ENCODE assay signal across 17 mouse cellular contexts in the genomic region with DNA sequence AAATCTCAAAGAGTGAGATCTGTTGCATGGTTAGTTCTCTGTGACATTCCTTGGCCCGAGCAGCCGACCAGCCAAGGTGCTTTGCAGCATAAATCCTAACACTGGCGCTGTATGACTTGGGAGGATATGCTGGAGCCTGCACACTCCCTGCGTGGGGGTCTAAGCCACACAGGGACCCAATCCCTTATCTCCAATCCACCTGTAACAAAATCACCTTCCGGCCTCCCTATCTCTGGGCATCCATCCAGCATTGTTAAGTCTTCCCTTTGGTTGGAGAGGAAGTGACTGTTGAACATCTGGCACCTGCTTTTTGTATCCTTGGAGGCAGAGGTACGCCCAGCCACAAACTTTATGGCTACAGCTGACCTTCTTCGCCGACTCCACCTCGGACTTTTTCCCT. TPM values are rescaled to one million over a fixed set of nuclear protein-coding genes. Genes with fewer than 3 reads are reported as not detected.
DNase-seq lines count a peak whose midpoint lies in the region; ATAC-seq and TF ChIP-seq lines count a peak whose summit lies in the region.
"Had no signal": no experiment of that assay in that cellular context is flagged by ENCODE, and none has a peak within 500 bp of the region (broad histone marks: within the 10 kb centered on the region; RNA-seq: fewer than 3 reads in every experiment).

No protein-coding gene starts in this region.

- 0 out of 2 replicates have a peak overlapping the region, but pooled peaks have one; percentile 11 for H3K4me2 ChIP-seq in heart, embryonic 14.5 days (ENCODE audit: low read length)
- no peak overlapping the region for H3K4me2 ChIP-seq in intestine, embryonic 16.5 days (ENCODE audit: low read depth, low read length)
- H3K4me2 ChIP-seq in midbrain, embryonic 11.5 days: no peak overlapping the region
- H3K4me2 ChIP-seq: embryonic facial prominence, embryonic 12.5 days had no signal

- H3K4me3 ChIP-seq in heart, embryonic 10.5 days: no peak overlapping the region
- H3K4me3 ChIP-seq in ES-Bruce4 (ENCODE audit: low read depth, low read length): no peak overlapping the region
- no peak overlapping the region for H3K4me3 ChIP-seq in heart, embryonic 14.5 days (ENCODE audit: control insufficient read depth in 1 of 2, insufficient read depth in 1 of 2, low read depth in 1 of 2, low read length in 2 of 2)
- H3K4me3 ChIP-seq in intestine, embryonic 16.5 days (ENCODE audit: low read length): no peak overlapping the region
- H3K4me3 ChIP-seq in midbrain, embryonic 11.5 days (ENCODE audit: low read depth, low read length): no peak overlapping the region
- H3K4me3 ChIP-seq: embryonic facial prominence, embryonic 12.5 days; left cerebral cortex, adult 2 months had no signal

- TF ChIP-seq POLR2A in ES-Bruce4 (IDR thresholded peaks at IDR 0.05; ENCODE audit: insufficient read depth, low read length): no peak

- ATAC-seq in heart, embryonic 14.5 days (ENCODE audit: insufficient number of reproducible peaks, insufficient read depth, low FRiP score, low read depth): peak; percentile 50
- ATAC-seq in intestine, embryonic 16.5 days: peak; percentile 81
- ATAC-seq in midbrain, embryonic 11.5 days (ENCODE audit: low FRiP score): no peak

- H3K27me3 ChIP-seq in heart, embryonic 10.5 days (ENCODE audit: insufficient read depth, poor library complexity, severe bottlenecking): no peaks in the 10 kb centered on the region
- H3K27me3 ChIP-seq in ES-Bruce4 (ENCODE audit: control insufficient read depth, insufficient read depth, low read length, poor library complexity, severe bottlenecking): no peaks in the 10 kb centered on the region
- no peaks in the 10 kb centered on the region for H3K27me3 ChIP-seq in heart, embryonic 14.5 days (ENCODE audit: control insufficient read depth, insufficient read depth, low read length)
- no peaks in the 10 kb centered on the region for H3K27me3 ChIP-seq in intestine, embryonic 16.5 days (replicated peaks; ENCODE audit: control insufficient read depth, insufficient read depth, low read length)
- H3K27me3 ChIP-seq in midbrain, embryonic 11.5 days (ENCODE audit: control insufficient read depth, insufficient read depth, low read length): no peaks in the 10 kb centered on the region
- H3K27me3 ChIP-seq: embryonic facial prominence, embryonic 12.5 days had no signal

- H3K9ac ChIP-seq in ES-Bruce4 (ENCODE audit: low read depth, poor library complexity, severe bottlenecking): no peak overlapping the region
- no peak overlapping the region for H3K9ac ChIP-seq in heart, embryonic 14.5 days (ENCODE audit: low read length)
- H3K9ac ChIP-seq in intestine, embryonic 16.5 days (ENCODE audit: low read depth, low read length): no peak overlapping the region
- H3K9ac ChIP-seq in midbrain, embryonic 11.5 days (ENCODE audit: low read length): no peak overlapping the region
- H3K9ac ChIP-seq: embryonic facial prominence, embryonic 12.5 days had no signal

- WGBS in heart, embryonic 10.5 days: 62% methylated on average over 9 of the region's 9 CpGs
- 53% methylated on average over 9 of the region's 9 CpGs for WGBS in heart, embryonic 14.5 days
- WGBS in intestine, embryonic 16.5 days: 34% methylated on average over 9 of the region's 9 CpGs
- WGBS in midbrain, embryonic 11.5 days: 77% methylated on average over 9 of the region's 9 CpGs

- no peak overlapping the region for H3K27ac ChIP-seq in heart, embryonic 10.5 days
- 0 out of 2 replicates have a peak overlapping the region, but pooled peaks have one; percentile 22 for H3K27ac ChIP-seq in ES-Bruce4 (ENCODE audit: insufficient read depth, low read length)
- H3K27ac ChIP-seq in heart, embryonic 14.5 days (replicated peaks in 1 of 2; ENCODE audit: control insufficient read depth in 1 of 2, insufficient read depth in 1 of 2, low read depth in 2 of 2, low read length in 2 of 2): no peak overlapping the region
- H3K27ac ChIP-seq in intestine, embryonic 16.5 days (ENCODE audit: low read length): peak overlapping the region; percentile 11; the same call in 1 of the 2 replicates
- no peak overlapping the region for H3K27ac ChIP-seq in midbrain, embryonic 11.5 days (ENCODE audit: low read depth, low read length)
- H3K27ac ChIP-seq: embryonic facial prominence, embryonic 12.5 days; left cerebral cortex, adult 2 months had no signal

- TF ChIP-seq CTCF in ES-Bruce4 (IDR thresholded peaks at IDR 0.05; ENCODE audit: low read depth, low read length): no peak

- DNase-seq in heart, adult 11 months: peak; percentile 96
- DNase-seq in heart, embryonic 10.5 days (ENCODE audit: low spot score): no peak
- DNase-seq in gastrocnemius, postnatal 25 days: no peak
- no peak for DNase-seq in spleen, adult 18-20 months
- DNase-seq in midbrain, embryonic 11.5 days (ENCODE audit: low spot score, missing footprints): no peak
- DNase-seq: cerebellum, adult 9-11 months; liver; lung, postnatal 14 days had no signal

- H3K9me3 ChIP-seq in heart, embryonic 10.5 days: no peaks in the 10 kb centered on the region
- no peaks in the 10 kb centered on the region for H3K9me3 ChIP-seq in ES-Bruce4 (replicated peaks; ENCODE audit: control insufficient read depth, insufficient read depth, low read length, poor library complexity, severe bottlenecking)
- no peaks in the 10 kb centered on the region for H3K9me3 ChIP-seq in heart, embryonic 14.5 days (ENCODE audit: control insufficient read depth, low read length)
- H3K9me3 ChIP-seq in intestine, embryonic 16.5 days (ENCODE audit: control insufficient read depth, low read length): no peaks in the 10 kb centered on the region
- no peaks in the 10 kb centered on the region for H3K9me3 ChIP-seq in midbrain, embryonic 11.5 days (ENCODE audit: control insufficient read depth, low read length)
- H3K9me3 ChIP-seq: embryonic facial prominence, embryonic 12.5 days had no signal

- no peak for TF ChIP-seq EP300 in ES-Bruce4 (IDR thresholded peaks at IDR 0.05; ENCODE audit: insufficient read depth, low read depth, low read length)

- peaks cover 7% of the 10 kb centered on the region for H3K4me1 ChIP-seq in heart, embryonic 10.5 days
- H3K4me1 ChIP-seq in ES-Bruce4 (ENCODE audit: control insufficient read depth, insufficient read depth, low read length): peaks cover 2% of the 10 kb centered on the region
- peaks cover 6 to 8% of the 10 kb centered on the region in 2 experiments; a peak in 2 of 4 replicates for H3K4me1 ChIP-seq in heart, embryonic 14.5 days (ENCODE audit: control insufficient read depth in 2 of 2, insufficient read depth in 2 of 2, low read length in 2 of 2)
- peaks cover 6% of the 10 kb centered on the region for H3K4me1 ChIP-seq in intestine, embryonic 16.5 days (ENCODE audit: control insufficient read depth, insufficient read depth, low read length)
- H3K4me1 ChIP-seq in midbrain, embryonic 11.5 days (ENCODE audit: control insufficient read depth, insufficient read depth, low read length): no peaks in the 10 kb centered on the region
- H3K4me1 ChIP-seq: embryonic facial prominence, embryonic 12.5 days had no signal

- H3K36me3 ChIP-seq in heart, embryonic 10.5 days: no peaks in the 10 kb centered on the region
- H3K36me3 ChIP-seq in ES-Bruce4 (ENCODE audit: control insufficient read depth, insufficient read depth, low read length, poor library complexity, severe bottlenecking): no peaks in the 10 kb centered on the region
- H3K36me3 ChIP-seq in heart, embryonic 14.5 days (ENCODE audit: control insufficient read depth, insufficient read depth, low read length): no peaks in the 10 kb centered on the region
- no peaks in the 10 kb centered on the region for H3K36me3 ChIP-seq in intestine, embryonic 16.5 days (ENCODE audit: control insufficient read depth, insufficient read depth, low read length)
- H3K36me3 ChIP-seq in midbrain, embryonic 11.5 days (ENCODE audit: control insufficient read depth, insufficient read depth, low read length): no peaks in the 10 kb centered on the region
- H3K36me3 ChIP-seq: embryonic facial prominence, embryonic 12.5 days had no signal

RNA-seq across cellular contexts. Expression of a gene that starts 14.2 kb away (rescaled TPM):
- polyA plus RNA-seq in heart, embryonic 10.5 days (2016; fragmentation: Nextera tagmentation; extraction: Ambion mirVana): 12.0 and 14.2 TPM in 2 replicates
- 28.3 and 31.3 TPM in 2 replicates for polyA plus RNA-seq in ES-Bruce4 (2011; ENCODE audit: insufficient read depth, insufficient read length, low read depth, missing spikeins)
- 11.6 and 13.8 TPM in 2 replicates for polyA plus RNA-seq in heart, embryonic 14.5 days (2014; fragmentation: Nextera tagmentation; extraction: Ambion mirVana)
- 19.8 and 21.5 TPM in 2 replicates for polyA plus RNA-seq in intestine, embryonic 16.5 days (2015; fragmentation: Nextera tagmentation; extraction: Ambion mirVana)
- 1 to 10 TPM; 6.9 to 7.0 TPM for total RNA-seq in gastrocnemius, postnatal 25 days (2021)
- 7.9 and 8.2 TPM in 2 replicates for polyA plus RNA-seq in midbrain, embryonic 11.5 days (2014; fragmentation: Nextera tagmentation; extraction: Ambion mirVana)

RNA-seq across cellular contexts. Expression of a gene that starts 45.7 kb away (rescaled TPM):
- polyA plus RNA-seq in heart, embryonic 10.5 days (2016; fragmentation: Nextera tagmentation; extraction: Ambion mirVana): 0.59 TPM in 1 of 2 replicates, not detected in the other
- not detected in 2 replicates for polyA plus RNA-seq in ES-Bruce4 (2011; ENCODE audit: insufficient read depth, insufficient read length, low read depth, missing spikeins)
- polyA plus RNA-seq in heart, embryonic 14.5 days (2014; fragmentation: Nextera tagmentation; extraction: Ambion mirVana): not detected in 2 replicates
- not detected in 2 replicates for polyA plus RNA-seq in intestine, embryonic 16.5 days (2015; fragmentation: Nextera tagmentation; extraction: Ambion mirVana)
- total RNA-seq in gastrocnemius, postnatal 25 days (2021): not detected
- polyA plus RNA-seq in midbrain, embryonic 11.5 days (2014; fragmentation: Nextera tagmentation; extraction: Ambion mirVana): not detected in 2 replicates
- total RNA-seq: monocyte, adult 5-6 weeks; neutrophil, adult 5-6 weeks had no signal
- polyA plus RNA-seq: brain, embryonic 14.5 days; embryonic facial prominence, embryonic 12.5 days; forebrain, embryonic 11.5 days had no signal

Comparison
In these comparisons a context has a peak if more than half of its experiments do, and no peak if none do; other contexts are left out.
1. H3K27ac ChIP-seq: peak in ES-Bruce4 (single experiment) and intestine, embryonic 16.5 days (single experiment); none in heart, embryonic 10.5 days (single experiment), heart, embryonic 14.5 days (0 of 2) and midbrain, embryonic 11.5 days (single experiment).